Mouse (Mus musculus) kidney, embryonic 16.5 days (tissue): ENCODE results near the gene Emc8. TPM values are rescaled to one million over a fixed set of nuclear protein-coding genes. Genes with fewer than 3 reads are reported as not detected.

ENCODE experiments used
- ATAC-seq: fragments of 200-750 bp; cut with Nextera tagmentation; 2 replicates; pipeline ENCODE4 v1.8.0; 2017; ENCODE audit warnings: moderate TSS enrichment; ENCODE audit not compliant: low FRiP score, low TSS enrichment
- H3K27ac ChIP-seq: fragments of 300-500 bp; sonication (generic); 2 replicates; pipeline ENCODE4 v1.5.1; 2014; ENCODE audit warnings: low read length
- H3K27me3 ChIP-seq: fragments of 300-500 bp; sonication (generic); 2 replicates; pipeline ENCODE4 v1.6.1; 2014; ENCODE audit warnings: low read length, control low read depth, mixed read lengths; ENCODE audit not compliant: insufficient read depth
- H3K36me3 ChIP-seq: fragments of 300-500 bp; sonication (generic); 2 replicates; pipeline ENCODE4 v1.6.1; 2014; ENCODE audit warnings: low read length, control low read depth, mixed read lengths; ENCODE audit not compliant: insufficient read depth
- H3K4me1 ChIP-seq: fragments of 300-500 bp; sonication (generic); 2 replicates; pipeline ENCODE4 v1.6.1; 2014; ENCODE audit warnings: low read length, control low read depth, mixed read lengths; ENCODE audit not compliant: insufficient read depth
- H3K4me2 ChIP-seq: fragments of 300-500 bp; sonication (generic); replicated peaks from 2 replicates; pipeline ENCODE4 v1.6.1; 2014; ENCODE audit warnings: low read depth, low read length
- H3K4me3 ChIP-seq: fragments of 300-500 bp; sonication (generic); 2 replicates; pipeline ENCODE4 v1.5.1; 2014; ENCODE audit warnings: mild to moderate bottlenecking, low read length
- H3K9ac ChIP-seq: fragments of 300-500 bp; sonication (generic); replicated peaks from 2 replicates; pipeline ENCODE4 v1.6.1; 2014; ENCODE audit warnings: low read length
- H3K9me3 ChIP-seq: fragments of 300-500 bp; sonication (generic); 2 replicates; pipeline ENCODE4 v1.6.1; 2016; ENCODE audit warnings: low read length, control low read depth
- WGBS: fragments of 180-500 bp; shearing (Covaris S2); extraction: QIAGEN DNeasy Blood & Tissue Kit; methylation state at CpG from one replicate; pipeline ENCODE4 v1.1.7; 2014; 5-methylcytosine and 5-hydroxymethylcytosine counted together
- polyA plus RNA-seq: library from polyadenylated mRNA; unstranded; fragments of >200 nt; fragmentation: Nextera tagmentation; extraction: Ambion mirVana; gene quantifications from 2 replicates; pipeline ENCODE4 v1.2.1, GENCODE M21; 2015

Emc8 gene
- polyA plus RNA-seq, 1 experiment from 2014 or later, result 262 TPM

DNA sequence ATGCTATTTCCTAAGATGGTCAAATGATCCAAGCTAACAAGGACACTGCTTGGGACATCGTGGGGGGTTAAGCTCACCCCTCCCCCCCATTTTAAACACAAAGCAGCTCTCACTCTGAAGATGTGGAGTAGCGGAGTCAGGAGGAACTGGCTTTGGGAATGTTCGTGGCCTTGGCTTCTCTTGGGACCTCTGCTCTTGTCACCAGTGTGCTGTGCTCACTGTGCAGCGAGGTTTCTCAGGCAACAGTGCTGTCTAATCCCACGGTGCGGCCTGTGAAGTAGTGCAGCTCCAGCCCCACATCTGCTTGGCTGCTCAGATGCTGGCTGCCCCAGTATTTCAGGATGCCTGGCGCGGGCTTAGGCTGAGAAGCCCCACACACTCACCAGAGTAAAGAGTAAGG, 11.0 kb downstream of the Emc8 start:
- peaks cover 51% of the 10 kb centered on the region for H3K36me3 ChIP-seq

DNA sequence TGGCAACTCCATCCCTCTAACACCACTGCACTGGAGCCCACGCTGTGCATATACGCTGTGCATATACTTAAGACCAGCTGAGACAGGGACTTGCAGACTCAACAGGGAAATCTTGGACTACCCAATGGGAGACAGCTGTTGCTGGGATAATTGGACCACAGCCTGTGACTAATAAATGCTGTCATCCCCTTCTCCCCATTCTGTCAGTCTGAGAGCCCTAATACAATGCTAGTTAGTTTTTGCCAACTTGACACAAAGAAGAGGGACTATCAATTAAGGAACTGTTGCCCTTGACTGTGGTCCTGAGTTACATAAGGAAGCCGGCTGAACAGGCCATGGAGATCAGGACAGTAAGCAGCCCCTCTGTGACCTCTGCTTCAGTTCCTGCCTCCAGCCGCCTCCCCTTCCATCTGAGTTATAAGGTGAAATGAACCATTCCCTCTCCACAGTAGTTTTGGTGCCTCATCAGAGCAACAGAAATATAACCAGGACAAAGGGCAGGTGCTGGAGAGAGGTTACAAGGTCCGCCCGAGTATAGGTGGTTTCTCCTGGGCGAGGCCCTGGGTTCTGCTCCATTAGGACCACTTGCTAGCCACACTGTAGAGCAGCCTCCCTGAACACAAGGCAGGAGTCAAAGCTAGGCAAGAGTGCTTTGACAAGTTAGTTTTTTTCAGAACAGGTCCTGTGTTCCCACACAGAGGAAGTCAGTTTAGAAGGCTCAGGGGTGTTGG, 11.9 kb downstream of the Emc8 start:
- H3K4me1 ChIP-seq, result no peaks in the 10 kb centered on the region
- no peaks in the 10 kb centered on the region for H3K9me3 ChIP-seq
- 93% methylated on average over 7 of the region's 7 CpGs for WGBS
- H3K36me3 ChIP-seq, result peaks cover 51% of the 10 kb centered on the region
- H3K4me3 ChIP-seq, result no peak overlapping the region
- no peak for ATAC-seq
- no peaks in the 10 kb centered on the region for H3K27me3 ChIP-seq
- H3K27ac ChIP-seq, result no peak overlapping the region
- H3K4me2 ChIP-seq, result no peak overlapping the region
- H3K9ac ChIP-seq, result no peak overlapping the region

More for the DNA sequence above, 11.0 kb downstream of the Emc8 start:
- no peaks in the 10 kb centered on the region for H3K4me1 ChIP-seq
- H3K4me2 ChIP-seq, result no peak overlapping the region
- no peaks in the 10 kb centered on the region for H3K27me3 ChIP-seq
- H3K4me3 ChIP-seq, result no peak overlapping the region
- 94% methylated on average over 8 of the region's 8 CpGs for WGBS
- H3K9me3 ChIP-seq, result no peaks in the 10 kb centered on the region
- no peak overlapping the region for H3K9ac ChIP-seq
- ATAC-seq, result no peak
- no peak overlapping the region for H3K27ac ChIP-seq

DNA sequence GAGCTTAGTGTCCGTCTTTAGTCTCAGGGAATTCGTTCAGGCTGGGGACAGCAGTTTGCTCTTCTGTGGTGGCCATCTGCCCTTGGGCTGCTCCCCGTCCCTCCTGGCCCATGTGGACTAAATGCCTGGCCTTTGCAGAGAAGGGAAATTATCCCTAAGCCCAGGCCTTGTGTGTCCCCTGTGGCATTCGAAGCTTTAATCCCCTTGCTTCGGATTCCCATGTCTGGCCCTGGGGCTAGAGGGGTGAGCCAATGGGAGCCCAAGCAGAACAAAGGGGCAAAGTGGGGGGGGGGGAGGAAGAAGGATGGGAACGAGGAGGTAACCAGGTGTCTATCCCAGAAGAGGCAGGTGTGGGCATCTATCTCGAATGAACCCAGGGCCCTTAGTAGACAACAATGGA, 20.8 kb downstream of the Emc8 start, which contains the start of gene 1190005I06Rik:
1190005I06Rik (minus strand) TSS at position 101 of the 400 bp plus-strand sequence.
- 71% methylated on average over 7 of the region's 7 CpGs for WGBS

DNA sequence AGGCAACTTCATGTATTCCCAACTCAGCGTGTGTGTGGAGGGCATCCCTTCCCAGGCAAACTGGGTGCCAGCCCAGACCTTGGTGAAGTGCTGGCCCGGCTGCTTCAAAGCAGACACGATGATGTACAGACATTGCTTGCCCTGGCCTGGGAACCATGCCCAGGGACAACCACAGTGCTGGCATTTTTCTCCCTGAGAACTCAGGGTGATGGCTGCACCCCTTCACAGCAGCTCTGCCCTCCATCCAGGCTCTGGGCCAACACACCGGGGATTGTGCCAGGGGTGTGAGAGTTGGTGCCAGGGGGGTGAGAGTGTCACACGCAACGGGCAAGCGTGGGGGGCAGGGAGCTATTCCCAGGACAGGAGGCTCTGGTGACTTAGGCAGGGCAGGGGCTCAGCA, 23.7 kb downstream of the Emc8 start:
- H3K4me1 ChIP-seq, result 0 out of 2 replicates have a peak, but pooled peaks cover 3% of the 10 kb centered on the region
- H3K27ac ChIP-seq, result no peak overlapping the region
- no peak overlapping the region for H3K9ac ChIP-seq
- WGBS, result 73% methylated on average over 7 of the region's 7 CpGs
- H3K27me3 ChIP-seq, result no peaks in the 10 kb centered on the region
- no peak; the same call in 1 of the 2 replicates for ATAC-seq
- no peak overlapping the region for H3K4me3 ChIP-seq
- H3K4me2 ChIP-seq, result no peak overlapping the region
- no peaks in the 10 kb centered on the region for H3K9me3 ChIP-seq
- no peaks in the 10 kb centered on the region for H3K36me3 ChIP-seq

More for the DNA sequence above, 20.8 kb downstream of the Emc8 start, which contains the start of gene 1190005I06Rik:
- Histone ChIP-seq H3K27ac (no peak within 1 kb of the TSS), H3K36me3 (no peaks in the 10 kb centered on the region), H3K4me1 (no peaks in the 10 kb centered on the region), H3K27me3 (no peaks in the 10 kb centered on the region), H3K4me2 (no peak within 1 kb of the TSS), H3K9me3 (no peaks in the 10 kb centered on the region), H3K4me3 (no peak within 1 kb of the TSS), H3K9ac (no peak within 1 kb of the TSS)
- ATAC-seq, result no peak

DNA sequence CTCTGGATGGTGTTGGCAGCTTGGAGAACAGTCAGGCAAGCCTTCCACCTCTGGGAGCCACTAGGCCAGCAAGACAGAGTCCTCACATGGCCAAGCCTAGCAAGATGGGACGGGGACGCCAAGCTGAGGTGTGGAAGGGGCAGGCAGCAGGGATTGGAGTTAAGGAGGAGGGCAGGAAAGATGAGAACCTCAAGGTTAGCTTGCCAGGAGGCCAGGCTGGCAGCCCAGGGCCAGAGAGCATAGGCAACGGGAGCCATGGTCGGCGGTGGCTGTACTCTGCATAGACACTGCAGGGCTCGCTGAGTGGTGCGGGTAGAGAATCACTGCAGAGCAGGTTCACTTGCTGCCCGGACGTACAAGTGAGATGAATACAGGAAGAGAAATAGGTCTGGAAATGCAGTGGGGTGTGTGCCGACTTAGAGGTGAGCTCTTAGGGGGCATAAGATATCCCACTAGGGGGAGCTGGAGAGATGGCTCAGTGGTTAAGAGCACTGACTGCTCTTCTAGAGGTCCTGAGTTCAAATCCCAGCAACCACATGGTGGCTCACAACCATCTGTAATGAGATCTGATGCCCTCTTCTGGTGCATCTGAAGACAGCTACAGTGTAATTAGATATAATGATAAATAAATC, 26.2 kb downstream of the Emc8 start:
- ATAC-seq, result no peak
- H3K4me3 ChIP-seq, result no peak overlapping the region
- no peak overlapping the region for H3K9ac ChIP-seq
- H3K27me3 ChIP-seq, result no peaks in the 10 kb centered on the region
- WGBS, result 80% methylated on average over 10 of the region's 10 CpGs
- no peaks in the 10 kb centered on the region for H3K36me3 ChIP-seq
- H3K4me2 ChIP-seq, result no peak overlapping the region
- no peaks in the 10 kb centered on the region for H3K9me3 ChIP-seq
- no peak overlapping the region for H3K27ac ChIP-seq
- 0 out of 2 replicates have a peak, but pooled peaks cover 3% of the 10 kb centered on the region for H3K4me1 ChIP-seq

DNA sequence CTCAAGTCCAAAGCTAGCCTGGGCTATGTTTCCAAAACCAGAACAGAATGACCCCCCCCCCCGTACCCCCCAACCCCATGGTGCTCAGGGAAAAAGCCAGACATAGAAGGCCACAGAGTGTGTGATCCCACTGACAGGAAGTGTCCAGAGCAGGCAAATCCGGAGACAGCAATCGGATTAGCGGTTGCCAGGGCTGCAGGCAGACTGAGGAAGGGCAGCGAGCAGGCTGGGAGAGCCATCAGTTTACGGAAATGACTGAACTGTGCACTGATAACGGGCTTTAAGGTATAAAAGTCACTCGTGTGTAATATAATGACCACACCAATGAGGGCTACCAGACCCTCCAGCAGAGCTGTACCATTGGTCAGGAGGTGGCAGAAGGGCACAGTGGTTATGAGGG, 27.1 kb downstream of the Emc8 start:
- 0 out of 2 replicates have a peak, but pooled peaks cover 3% of the 10 kb centered on the region for H3K4me1 ChIP-seq
- no peak overlapping the region for H3K4me2 ChIP-seq
- no peak overlapping the region for H3K9ac ChIP-seq
- H3K4me3 ChIP-seq, result no peak overlapping the region
- ATAC-seq, result 0 out of 2 replicates have a peak, but pooled peaks have one; percentile 9
- no peaks in the 10 kb centered on the region for H3K9me3 ChIP-seq
- no peaks in the 10 kb centered on the region for H3K27me3 ChIP-seq
- H3K36me3 ChIP-seq, result no peaks in the 10 kb centered on the region
- H3K27ac ChIP-seq, result no peak overlapping the region
- 44% methylated on average over 8 of the region's 8 CpGs for WGBS

DNA sequence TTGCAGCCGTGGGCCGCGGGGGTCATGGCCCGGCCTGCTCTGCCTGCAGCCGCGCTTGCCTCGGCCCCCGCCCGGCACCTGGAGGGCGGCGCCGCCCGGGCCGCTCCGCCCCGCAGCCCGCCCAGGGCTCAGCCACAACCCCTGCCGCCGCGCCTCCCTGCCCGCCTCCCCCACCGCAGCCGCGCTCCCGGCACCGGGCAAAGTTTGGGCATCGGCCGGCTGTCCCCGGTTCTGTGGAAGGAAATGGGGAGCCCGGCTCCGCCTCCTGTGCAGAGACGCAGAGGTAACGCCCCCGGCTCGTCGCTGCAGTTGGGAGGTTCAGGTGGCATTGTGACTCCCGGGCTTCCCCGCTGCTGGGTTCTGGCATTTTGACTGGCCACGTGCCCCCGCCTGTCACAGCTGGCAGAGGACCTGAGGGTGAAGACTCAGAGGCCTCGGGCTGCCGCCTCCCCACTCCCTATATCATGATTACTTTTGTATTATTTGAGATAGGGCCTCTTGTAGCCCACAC, 34.0 kb downstream of the Emc8 start:
- Histone ChIP-seq H3K27ac (no peak overlapping the region), H3K4me2 (peak overlapping the region; percentile 99), H3K9ac (peak overlapping the region; percentile 75), H3K9me3 (no peaks in the 10 kb centered on the region), H3K4me1 (peaks cover 11% of the 10 kb centered on the region), H3K27me3 (peaks cover 9% of the 10 kb centered on the region), H3K4me3 (peak overlapping the region; percentile 62), H3K36me3 (no peaks in the 10 kb centered on the region)
- WGBS, result under 1% methylated on average over 28 of the region's 42 CpGs
- ATAC-seq, result peak; percentile 72

DNA sequence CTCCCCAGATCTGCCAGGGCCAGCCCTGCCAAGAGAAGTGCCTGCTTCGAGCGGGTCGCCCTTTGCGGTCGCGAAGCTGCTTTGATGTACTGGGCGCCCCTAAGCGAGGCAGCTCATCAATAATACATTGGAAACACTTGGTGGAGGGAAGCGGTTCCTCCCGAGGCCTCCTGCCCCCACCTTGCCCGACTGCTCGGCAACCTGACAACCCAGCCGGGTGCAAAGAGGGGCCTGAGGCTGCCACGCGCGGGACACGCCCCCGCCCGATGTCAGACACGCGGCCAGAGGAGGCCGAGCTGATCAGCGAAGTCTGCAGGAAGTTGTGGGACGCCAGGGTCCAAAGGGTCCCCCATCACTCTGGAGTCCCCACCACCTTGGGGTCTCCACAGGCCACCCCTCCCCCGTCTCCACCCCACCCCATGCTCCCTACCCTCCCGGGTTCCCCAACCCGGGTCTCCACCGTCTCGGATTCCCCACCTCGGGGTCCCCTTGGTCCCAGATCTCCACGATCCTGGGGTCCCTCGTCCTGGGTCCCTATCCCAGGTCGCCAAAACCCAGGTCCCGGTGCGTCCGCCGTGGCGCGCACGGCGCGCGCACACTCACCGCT, 34.6 kb downstream of the Emc8 start:
- H3K4me1 ChIP-seq, result peaks cover 11% of the 10 kb centered on the region
- H3K4me2 ChIP-seq, result peak overlapping the region; percentile 99
- peaks cover 9% of the 10 kb centered on the region for H3K27me3 ChIP-seq
- no peaks in the 10 kb centered on the region for H3K36me3 ChIP-seq
- 1% methylated on average over 44 of the region's 44 CpGs for WGBS
- no peak overlapping the region for H3K27ac ChIP-seq
- ATAC-seq, result peak; percentile 50
- no peaks in the 10 kb centered on the region for H3K9me3 ChIP-seq
- H3K9ac ChIP-seq, result peak overlapping the region; percentile 75
- H3K4me3 ChIP-seq, result peak overlapping the region; percentile 62

DNA sequence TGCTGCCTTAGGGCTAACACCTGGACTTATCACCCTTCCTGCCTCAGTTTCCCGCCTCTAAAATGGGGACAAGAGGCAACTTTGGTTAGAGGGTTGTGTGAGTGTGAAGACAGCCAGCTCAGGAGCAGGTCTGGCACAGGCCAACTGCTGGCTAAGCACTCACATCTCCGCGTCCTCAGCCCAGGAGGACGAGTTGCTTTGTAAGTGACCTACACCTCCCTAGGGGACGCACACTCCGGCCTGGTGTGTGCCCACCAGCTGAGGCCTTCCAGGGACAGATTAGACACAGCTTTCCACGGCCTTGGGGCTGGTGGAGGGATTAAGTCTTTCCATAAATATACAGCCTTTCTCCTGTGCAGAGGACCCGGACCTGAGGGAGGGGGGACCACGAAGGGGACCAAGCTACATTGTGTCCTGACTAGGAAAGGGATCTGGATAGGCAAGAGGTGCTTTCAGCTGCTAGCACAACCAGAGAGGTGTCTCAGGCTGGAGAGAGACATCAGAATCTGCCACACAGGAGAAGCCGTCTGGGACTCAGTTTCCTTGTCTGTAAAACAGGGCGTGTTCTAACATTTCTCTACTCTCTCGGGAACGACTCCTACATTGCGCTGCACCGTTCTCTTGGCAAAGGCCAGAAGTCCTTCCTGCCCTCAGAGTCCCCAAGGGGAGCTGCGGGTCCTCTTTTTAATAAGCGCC, 35.3 kb downstream of the Emc8 start:
- H3K9ac ChIP-seq, result peak overlapping the region; percentile 75; the same call in 1 of the 2 replicates
- H3K27me3 ChIP-seq, result peaks cover 9% of the 10 kb centered on the region
- H3K4me2 ChIP-seq, result peak overlapping the region; percentile 99
- H3K4me1 ChIP-seq, result peaks cover 11% of the 10 kb centered on the region
- H3K36me3 ChIP-seq, result no peaks in the 10 kb centered on the region
- 49% methylated on average over 17 of the region's 17 CpGs for WGBS
- peak overlapping the region; percentile 62 for H3K4me3 ChIP-seq
- H3K27ac ChIP-seq, result no peak overlapping the region
- H3K9me3 ChIP-seq, result no peaks in the 10 kb centered on the region
- no peak for ATAC-seq
